Mouse (Mus musculus): ENCODE measurements around the gene Olfr1336.

GRCm38 (mm10) chr7:6486841-6487240 lies 30.9 kb downstream of the Olfr1336 start, which contains the start of gene Olfr5:
- TF ChIP-seq CTCF (IDR thresholded peaks at IDR 0.05; ENCODE audit: extremely low read depth, insufficient read length, insufficient replicate concordance, low read depth, low read length) (no peak), POLR2A (IDR thresholded peaks at IDR 0.05; ENCODE audit: low read depth, low read length) (no peak)

Data from small intestine, adult 2 months (tissue).